Mouse (Mus musculus) bone marrow macrophage, adult 2 months (primary cell): ENCODE data around the gene Morn4. TPM values are rescaled to one million over a fixed set of nuclear protein-coding genes. Genes with fewer than 3 reads are reported as not detected.

Experiments used
- H3K27ac ChIP-seq: 2 replicates; pipeline ENCODE4 v1.5.1; 2012; ENCODE audit warnings: low read depth, low read length; ENCODE audit not compliant: insufficient read depth
- H3K4me1 ChIP-seq: 2 replicates; pipeline ENCODE4 v1.6.1; 2012; ENCODE audit warnings: low read length; ENCODE audit not compliant: control insufficient read depth, insufficient read depth
- H3K4me3 ChIP-seq: 2 replicates; pipeline ENCODE4 v1.5.1; 2012; ENCODE audit warnings: mild to moderate bottlenecking, low read length, moderate library complexity; ENCODE audit not compliant: insufficient read depth
- CTCF ChIP-seq: IDR thresholded peaks from 2 replicates; pipeline ENCODE4 v1.5.1; 2012; ENCODE audit warnings: low read depth, mild to moderate bottlenecking, low read length, moderate library complexity
- POLR2A ChIP-seq: IDR thresholded peaks from 2 replicates; pipeline ENCODE4 v1.6.1; 2012; ENCODE audit warnings: mild to moderate bottlenecking, low read depth, low read length, borderline replicate concordance
- polyA plus RNA-seq: library from polyadenylated mRNA; stranded (reverse); fragments of >200 nt; gene quantifications from 2 replicates; pipeline ENCODE4 v1.2.4, GENCODE M21; 2012; ENCODE audit not compliant: missing spikeins, insufficient read depth, insufficient read length

The Morn4 gene
- polyA plus RNA-seq, 1 experiment = 1.4 TPM

DNA sequence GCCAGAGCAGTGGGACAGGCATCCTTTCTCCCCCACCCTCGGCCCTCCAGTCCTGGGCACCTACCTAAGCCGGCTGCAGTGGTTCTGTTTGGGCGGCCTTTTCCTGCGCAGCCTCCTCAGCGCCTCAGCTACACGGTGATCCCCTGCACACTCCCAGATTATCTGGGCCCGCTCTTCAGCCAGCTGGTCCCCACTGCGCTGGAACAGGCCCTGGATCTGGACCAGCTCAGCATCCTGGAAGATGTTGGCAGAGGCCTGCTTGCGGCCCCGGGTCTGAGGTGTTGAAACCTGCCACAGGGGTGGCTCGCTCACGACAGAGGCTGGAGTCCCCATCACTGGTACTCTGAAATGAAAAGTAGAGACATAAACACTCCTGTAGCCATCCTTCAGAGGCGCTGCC lies 38.5 kb upstream of the Morn4 start:
- Histone ChIP-seq H3K4me1 (peaks cover 21% of the 10 kb centered on the region), H3K27ac (no peak overlapping the region), H3K4me3 (no peak overlapping the region)
- TF ChIP-seq POLR2A = no peak
- no peak for TF ChIP-seq CTCF

DNA sequence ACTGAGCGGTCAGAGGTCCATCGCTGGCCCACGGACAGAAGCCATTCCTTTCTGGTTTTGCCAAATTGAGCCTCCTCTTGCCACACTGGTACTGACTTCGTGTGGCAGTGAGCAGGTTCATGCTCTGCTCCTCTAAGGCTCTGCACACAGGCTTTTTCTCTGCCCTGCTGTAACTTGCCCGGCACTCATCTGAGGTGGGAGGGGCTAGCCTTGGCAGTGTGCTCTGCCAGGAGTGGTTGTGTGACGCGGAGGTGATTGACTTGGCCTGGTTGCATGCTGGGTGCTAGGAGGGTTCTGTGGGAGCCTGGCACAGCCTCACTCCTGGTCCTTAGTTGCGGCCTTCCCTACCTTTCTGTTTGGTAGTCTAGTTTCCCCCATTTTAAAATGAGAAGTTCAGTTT lies 34.3 kb upstream of the Morn4 start:
- Histone ChIP-seq H3K4me1 (no peaks in the 10 kb centered on the region), H3K4me3 (no peak overlapping the region), H3K27ac (no peak overlapping the region)
- TF ChIP-seq POLR2A (no peak), CTCF (no peak)

DNA sequence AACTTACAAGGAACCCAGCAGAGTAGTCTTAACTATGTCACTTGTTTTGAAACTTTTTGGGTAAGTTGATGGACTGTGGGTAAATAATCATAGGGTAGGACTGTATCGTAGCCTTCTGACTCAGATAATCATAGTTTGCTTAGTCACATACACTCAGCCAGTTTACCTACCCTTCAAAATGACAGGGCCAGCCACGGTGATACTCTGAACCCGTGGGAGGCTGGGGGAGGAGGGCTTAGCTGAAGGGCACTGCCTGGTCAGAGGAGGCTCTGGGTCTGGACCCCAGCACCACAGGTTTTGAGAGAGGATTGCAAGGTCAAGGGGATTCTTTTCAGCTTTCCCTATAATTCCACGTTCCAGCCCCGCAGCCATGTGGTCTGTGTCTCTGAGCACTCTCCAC lies 32.4 kb upstream of the Morn4 start:
- H3K4me3 ChIP-seq = no peak overlapping the region
- H3K27ac ChIP-seq = no peak overlapping the region
- no peak for TF ChIP-seq CTCF
- no peaks in the 10 kb centered on the region for H3K4me1 ChIP-seq

DNA sequence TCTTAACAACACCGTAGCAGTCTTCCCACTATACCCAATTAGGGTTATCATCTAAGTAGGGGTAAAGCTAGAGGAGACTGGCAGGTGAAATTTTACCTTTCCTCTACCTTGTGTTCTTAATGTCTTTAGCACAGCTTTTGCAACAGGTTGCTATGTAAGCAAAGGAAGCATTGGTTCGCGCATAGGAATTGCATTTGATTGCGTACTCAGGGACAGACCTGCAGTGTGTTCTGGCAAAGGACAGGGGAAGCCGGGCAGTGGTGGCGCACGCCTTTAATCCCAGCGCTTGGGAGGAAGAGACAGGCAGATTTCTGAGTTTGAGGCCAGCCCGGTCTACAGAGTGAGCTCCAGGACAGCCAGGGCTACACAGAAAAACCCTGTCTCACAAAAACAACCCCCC lies 32.0 kb upstream of the Morn4 start:
- Histone ChIP-seq H3K27ac (no peak overlapping the region), H3K4me3 (no peak overlapping the region), H3K4me1 (no peaks in the 10 kb centered on the region)
- TF ChIP-seq POLR2A = no peak
- no peak for TF ChIP-seq CTCF

DNA sequence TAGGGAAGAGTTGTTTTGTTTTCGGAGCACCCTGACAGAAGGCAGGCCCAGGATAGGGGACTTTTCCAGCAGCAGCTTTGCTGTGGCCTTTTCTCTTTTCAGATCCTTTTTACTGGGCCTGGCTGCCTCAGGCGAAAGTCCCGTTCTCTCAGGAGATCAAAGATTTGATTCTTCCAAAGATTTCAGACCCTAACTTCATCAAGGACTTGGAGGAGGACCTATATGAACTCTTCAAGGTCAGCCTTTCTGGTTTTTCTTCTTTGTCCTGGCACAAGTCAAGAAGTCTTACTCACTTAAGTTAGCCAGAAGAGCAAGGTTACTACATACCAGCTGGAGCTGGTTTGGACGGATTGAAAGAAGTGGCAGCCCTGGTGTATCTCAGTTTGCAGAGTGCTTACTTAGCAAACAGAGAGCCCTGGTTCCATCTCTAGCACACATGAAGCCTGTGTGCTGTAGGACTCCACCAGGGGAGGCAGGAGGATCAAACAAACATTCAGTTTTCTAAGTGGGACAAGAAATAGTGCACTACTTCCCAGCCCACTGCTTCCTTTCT lies 29.7 kb upstream of the Morn4 start:
- TF ChIP-seq POLR2A (no peak), CTCF (no peak)
- Histone ChIP-seq H3K4me1 (no peaks in the 10 kb centered on the region), H3K27ac (no peak overlapping the region), H3K4me3 (no peak overlapping the region)

DNA sequence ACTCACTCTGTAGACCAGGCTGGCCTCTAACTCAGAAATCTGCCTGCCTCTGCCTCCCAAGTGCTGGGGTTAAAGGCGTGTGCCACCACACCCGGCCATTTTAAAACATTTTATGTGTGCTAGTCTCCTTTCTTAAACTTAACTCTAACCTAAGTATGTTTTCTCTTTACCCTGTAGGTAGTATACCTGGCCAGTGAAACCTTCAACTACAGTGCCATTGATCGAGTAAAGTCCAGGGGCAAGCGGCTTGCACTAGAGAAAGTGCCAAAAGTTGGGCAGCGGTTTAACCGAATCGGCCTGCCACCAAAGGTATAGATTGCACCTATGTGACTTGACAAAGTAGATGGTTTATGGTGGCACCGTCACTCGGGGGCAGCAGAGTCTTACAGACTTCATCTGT lies 18.5 kb upstream of the Morn4 start:
- TF ChIP-seq POLR2A = no peak
- no peak for TF ChIP-seq CTCF
- peaks cover 12% of the 10 kb centered on the region for H3K4me1 ChIP-seq
- no peak overlapping the region for H3K27ac ChIP-seq
- H3K4me3 ChIP-seq = no peak overlapping the region

DNA sequence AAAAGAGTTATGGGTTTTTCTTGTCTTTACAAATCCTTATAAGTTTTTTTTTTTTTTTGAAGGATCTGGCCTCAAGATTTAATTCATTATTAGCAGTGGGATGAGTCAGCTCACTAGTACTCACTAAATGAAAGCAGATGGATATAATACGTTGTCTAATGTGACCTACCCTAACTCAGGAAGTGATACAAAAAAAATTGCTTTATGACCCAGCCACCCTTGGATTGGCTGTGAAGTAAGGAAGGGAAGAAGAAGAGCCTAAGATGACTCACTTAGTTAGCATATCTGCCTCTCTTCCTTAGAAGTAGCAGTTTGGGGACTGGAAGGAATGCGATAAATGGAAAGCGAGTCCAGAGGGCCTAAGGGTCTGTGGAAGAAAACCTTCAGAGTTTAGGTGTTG lies 13.2 kb upstream of the Morn4 start:
- Histone ChIP-seq H3K4me3 (no peak overlapping the region), H3K27ac (peak overlapping the region; percentile 55), H3K4me1 (peaks cover 30% of the 10 kb centered on the region)
- TF ChIP-seq CTCF (no peak), POLR2A (no peak)

DNA sequence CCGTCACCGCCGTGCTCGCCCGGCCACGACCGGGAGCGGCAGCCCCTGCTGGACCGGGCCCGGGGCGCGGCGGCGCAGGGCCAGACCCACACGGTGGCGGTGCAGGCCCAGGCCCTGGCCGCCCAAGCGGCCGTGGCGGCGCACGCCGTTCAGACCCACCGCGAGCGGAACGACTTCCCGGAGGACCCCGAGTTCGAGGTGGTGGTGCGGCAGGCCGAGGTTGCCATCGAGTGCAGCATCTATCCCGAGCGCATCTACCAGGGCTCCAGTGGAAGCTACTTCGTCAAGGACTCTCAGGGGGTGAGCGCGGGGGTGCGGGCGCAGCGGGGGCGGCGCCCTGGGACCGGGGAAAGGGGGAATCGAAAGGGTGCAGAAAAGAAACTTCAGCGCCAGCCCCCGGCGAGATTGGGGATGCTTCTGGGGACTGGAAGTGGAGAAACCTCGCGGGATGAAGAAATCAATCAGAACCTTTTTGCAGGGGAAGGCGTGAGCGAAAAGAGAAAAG lies 4.5 kb upstream of the Morn4 start:
- TF ChIP-seq POLR2A (no peak), CTCF (no peak)
- peaks cover 27% of the 10 kb centered on the region for H3K4me1 ChIP-seq
- peak overlapping the region; percentile 90 for H3K27ac ChIP-seq
- H3K4me3 ChIP-seq = peak overlapping the region; percentile 87

DNA sequence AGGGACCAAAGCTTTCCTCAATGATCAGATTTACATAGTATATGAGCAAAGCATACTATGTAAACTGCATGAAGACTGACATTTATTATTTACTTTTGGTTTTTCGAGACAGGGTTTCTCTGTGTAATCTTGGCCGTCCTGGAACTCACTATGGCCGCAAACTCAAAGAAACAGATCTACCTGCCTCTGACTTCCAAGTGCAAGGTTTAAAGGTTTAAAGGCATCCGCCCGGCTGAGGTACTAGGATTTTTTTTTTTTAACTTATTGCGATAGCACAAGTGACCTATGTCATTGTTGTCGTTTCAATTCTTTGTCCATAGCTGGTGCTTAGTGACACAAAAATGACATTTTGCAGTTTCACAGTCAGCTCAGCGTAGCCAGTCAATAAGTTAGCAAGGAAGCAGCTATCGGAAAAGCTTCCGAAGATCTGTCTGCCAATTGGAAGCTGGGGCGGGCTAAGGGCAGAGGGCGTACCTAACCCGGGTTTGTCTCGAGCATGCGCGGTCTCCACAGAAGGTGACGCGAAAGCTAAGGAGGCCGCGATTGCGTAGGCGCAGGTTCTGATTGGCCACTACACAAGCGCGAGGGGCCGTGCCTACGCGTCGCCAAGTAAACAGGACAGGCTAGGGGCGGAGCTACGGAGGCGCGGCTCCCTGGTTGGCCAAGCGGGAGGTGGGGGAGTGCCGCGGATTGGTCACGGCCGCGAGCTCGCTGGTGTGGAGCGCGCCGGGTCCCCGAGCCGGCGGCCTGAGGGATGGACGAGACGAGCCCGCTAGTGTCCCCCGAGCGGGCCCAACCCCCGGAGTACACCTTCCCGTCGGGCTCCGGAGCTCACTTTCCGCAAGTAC lies 3.8 kb upstream of the Morn4 start, which contains the start of gene Pi4k2a:
Gene Pi4k2a (plus strand): TSS at position 723 of the 848 bp plus-strand sequence.
- Histone ChIP-seq H3K27ac (peak within 1 kb of the TSS; percentile 92), H3K4me3 (peak within 1 kb of the TSS; percentile 87), H3K4me1 (peaks cover 27% of the 10 kb centered on the region)
- TF ChIP-seq POLR2A = no peak
- no peak for TF ChIP-seq CTCF

DNA sequence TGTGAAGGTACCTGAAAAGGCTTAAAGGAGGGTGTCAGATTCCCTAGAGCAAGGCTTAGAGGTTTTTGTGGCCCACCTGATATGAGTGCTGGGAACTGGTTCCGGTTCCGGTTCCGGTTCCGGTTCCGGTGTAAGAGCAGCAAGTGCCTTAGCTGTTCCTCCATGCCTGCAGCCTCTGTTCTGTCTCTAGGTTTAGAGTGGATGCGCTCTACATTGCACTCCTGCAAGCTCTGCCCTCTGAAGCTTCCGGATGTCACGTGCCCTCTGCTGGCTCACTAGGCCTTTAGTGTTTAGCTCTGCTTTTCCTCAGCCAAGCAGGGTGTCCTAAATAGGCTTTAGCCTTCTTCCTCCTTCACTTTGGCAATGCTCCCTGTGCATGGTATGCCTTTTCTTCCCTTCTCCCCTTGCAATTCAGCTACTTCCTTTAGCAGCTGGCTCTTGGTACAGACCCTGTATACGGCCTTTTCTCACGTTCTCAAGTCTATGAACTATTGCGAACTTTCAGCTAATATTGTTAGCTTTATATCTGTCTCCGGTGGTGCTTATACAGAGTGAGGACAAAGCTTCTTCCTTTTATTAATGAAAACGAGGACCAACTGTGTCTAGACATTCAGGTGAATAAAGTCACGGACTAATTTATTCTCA lies 3.1 kb upstream of the Morn4 start:
- H3K4me1 ChIP-seq = peaks cover 22% of the 10 kb centered on the region
- TF ChIP-seq POLR2A (no peak), CTCF (no peak)
- peak overlapping the region; percentile 45 for H3K4me3 ChIP-seq
- peak overlapping the region; percentile 92 for H3K27ac ChIP-seq
